Mouse (Mus musculus) hindbrain, embryonic 11.5 days (tissue): ENCODE measurements around the gene Pou2f2. TPM values are rescaled to one million over a fixed set of nuclear protein-coding genes. Genes with fewer than 3 reads are reported as not detected.

Experiments used
- ATAC-seq: fragments of 200-750 bp; cut with Nextera tagmentation; 2 replicates; pipeline ENCODE4 v1.8.0; 2017; ENCODE audit warnings: mild to moderate bottlenecking, moderate TSS enrichment, moderate library complexity; ENCODE audit not compliant: low FRiP score
- DNase-seq: peaks from one replicate; pipeline ENCODE4 v3.0.0-alpha.2; 2015; ENCODE audit warnings: low spot score
- H3K27ac ChIP-seq: fragments of 300-500 bp; sonication (generic); 2 replicates; pipeline ENCODE4 v1.5.1; 2014; ENCODE audit warnings: mild to moderate bottlenecking, low read depth, low read length
- H3K27me3 ChIP-seq: fragments of 300-500 bp; sonication (generic); 2 replicates; pipeline ENCODE4 v1.6.1; 2014; ENCODE audit warnings: mild to moderate bottlenecking, low read length, moderate library complexity, mixed read lengths; ENCODE audit not compliant: control insufficient read depth, insufficient read depth
- H3K36me3 ChIP-seq: fragments of 300-500 bp; sonication (generic); 2 replicates; pipeline ENCODE4 v1.6.1; 2014; ENCODE audit warnings: mild to moderate bottlenecking, low read length, moderate library complexity, mixed read lengths; ENCODE audit not compliant: control insufficient read depth, insufficient read depth
- H3K4me1 ChIP-seq: fragments of 300-500 bp; sonication (generic); replicated peaks from 2 replicates; pipeline ENCODE4 v1.6.1; 2014; ENCODE audit warnings: low read length, mixed read lengths; ENCODE audit not compliant: control insufficient read depth, insufficient read depth
- H3K4me2 ChIP-seq: fragments of 300-500 bp; sonication (generic); replicated peaks from 2 replicates; pipeline ENCODE4 v1.6.1; 2014; ENCODE audit warnings: mild to moderate bottlenecking, low read depth, low read length
- H3K4me3 ChIP-seq: fragments of 300-500 bp; sonication (generic); 2 replicates; pipeline ENCODE4 v1.5.1; 2014; ENCODE audit warnings: low read depth, low read length
- H3K9ac ChIP-seq: fragments of 300-500 bp; sonication (generic); 2 replicates; pipeline ENCODE4 v1.6.1; 2014; ENCODE audit warnings: low read depth, low read length
- H3K9me3 ChIP-seq: fragments of 300-500 bp; sonication (generic); 2 replicates; pipeline ENCODE4 v1.6.1; 2016; ENCODE audit warnings: low read length; ENCODE audit not compliant: control insufficient read depth
- WGBS: fragments of 180-500 bp; shearing (Covaris S2); extraction: QIAGEN DNeasy Blood & Tissue Kit; methylation state at CpG from one replicate; pipeline ENCODE4 v1.1.7; 2014; 5-methylcytosine and 5-hydroxymethylcytosine counted together
- polyA plus RNA-seq: library from polyadenylated mRNA; unstranded; fragments of >200 nt; fragmentation: Nextera tagmentation; extraction: Ambion mirVana; gene quantifications from 2 replicates; pipeline ENCODE4 v1.2.1, GENCODE M21; 2014

Gene Pou2f2
- polyA plus RNA-seq, 1 experiment from 2014 or later: 51.9 TPM

DNA sequence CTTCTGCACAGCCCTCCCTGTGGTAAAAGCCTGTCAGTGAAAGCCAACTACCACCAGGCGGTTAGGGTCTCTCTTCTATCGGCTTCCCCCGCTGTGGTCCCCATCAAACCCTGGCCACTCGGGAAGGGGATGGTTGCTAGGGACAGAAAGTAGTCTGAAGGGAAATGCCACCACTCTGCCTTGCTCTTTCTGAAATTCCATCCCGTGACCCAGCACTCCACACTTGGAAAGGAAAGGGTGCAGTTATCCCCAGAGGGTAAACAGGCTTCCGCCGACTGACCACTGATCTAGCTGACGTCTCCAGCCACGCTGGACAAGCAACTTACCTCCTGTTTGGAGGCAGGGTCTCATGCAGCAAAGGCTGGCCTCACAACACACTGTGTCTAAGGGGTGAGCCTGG, 51.6 kb downstream of the Pou2f2 start:
- ATAC-seq (no peak), DNase-seq (no peak)
- H3K9ac ChIP-seq: no peak overlapping the region

DNA sequence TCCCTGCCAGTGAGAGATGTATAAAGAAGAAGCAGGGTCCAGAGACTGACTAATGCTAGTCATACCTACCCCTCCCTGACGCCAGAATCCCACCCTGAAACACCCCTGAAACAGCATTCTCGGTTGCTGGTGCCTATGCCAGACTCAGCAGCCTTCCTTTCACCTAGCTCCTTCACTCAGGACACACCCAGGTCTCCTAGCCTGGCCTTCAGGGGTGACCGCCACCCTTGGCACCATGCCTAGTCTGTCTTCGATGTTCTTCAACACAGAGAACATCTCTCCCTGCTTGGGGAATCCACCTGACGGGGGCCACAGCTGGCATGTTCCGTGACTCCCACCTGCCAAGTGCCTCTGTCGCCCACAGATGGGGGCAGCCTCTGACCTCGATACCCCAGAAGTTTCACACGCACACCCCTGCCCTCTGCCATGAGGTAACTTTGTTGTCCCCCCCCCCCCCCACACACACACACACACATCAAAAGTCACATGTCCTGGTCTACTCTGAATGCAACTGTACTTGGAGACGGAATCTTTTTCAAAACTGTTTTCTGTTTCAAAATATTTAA, 53.7 kb downstream of the Pou2f2 start:
- WGBS: 85% methylated on average over 10 of the region's 10 CpGs

More for the DNA sequence above, 51.6 kb downstream of the Pou2f2 start:
- Histone ChIP-seq H3K4me1 (peaks cover 5% of the 10 kb centered on the region; the same call in 1 of the 2 replicates), H3K9me3 (no peaks in the 10 kb centered on the region), H3K4me2 (no peak overlapping the region), H3K27ac (no peak overlapping the region), H3K27me3 (peaks cover 7% of the 10 kb centered on the region; the same call in 1 of the 2 replicates), H3K36me3 (no peaks in the 10 kb centered on the region), H3K4me3 (no peak overlapping the region)
- 69% methylated on average over 9 of the region's 9 CpGs for WGBS

DNA sequence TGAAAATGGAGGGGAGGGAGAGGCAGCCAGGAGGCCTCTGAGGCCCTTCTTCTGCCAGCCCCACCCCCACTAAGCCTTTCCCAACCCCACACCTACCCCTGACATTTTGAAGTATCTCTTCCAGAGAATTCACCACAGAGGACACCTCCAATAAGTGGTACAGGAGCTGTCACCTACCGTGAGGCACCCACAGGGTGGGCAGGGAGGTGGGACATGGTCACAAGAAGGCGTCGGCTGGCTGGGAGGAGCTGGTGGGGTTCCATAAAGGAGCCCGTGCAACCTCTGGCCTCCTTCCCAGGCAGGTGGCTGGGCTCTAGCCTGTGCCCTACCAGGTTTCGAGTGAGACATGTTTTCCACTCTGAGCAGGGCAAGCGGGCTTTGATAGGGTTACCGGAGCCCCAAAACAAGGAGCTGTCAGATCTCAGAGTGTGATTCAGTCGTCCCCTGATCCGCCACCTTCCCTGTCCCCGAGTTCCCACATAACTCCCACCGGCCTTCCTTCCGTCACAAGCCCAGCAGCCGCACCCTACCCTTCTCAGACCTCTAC, 58.2 kb downstream of the Pou2f2 start:
- H3K9me3 ChIP-seq: no peaks in the 10 kb centered on the region
- ATAC-seq: no peak
- 69% methylated on average over 13 of the region's 13 CpGs for WGBS

More for the DNA sequence above, 53.7 kb downstream of the Pou2f2 start:
- ATAC-seq (no peak), DNase-seq (no peak)
- no peak overlapping the region for H3K4me3 ChIP-seq
- H3K4me2 ChIP-seq: no peak overlapping the region
- no peaks in the 10 kb centered on the region for H3K36me3 ChIP-seq
- no peaks in the 10 kb centered on the region for H3K4me1 ChIP-seq
- no peak overlapping the region for H3K9ac ChIP-seq
- H3K27me3 ChIP-seq: no peaks in the 10 kb centered on the region; the same call in 1 of the 2 replicates
- no peaks in the 10 kb centered on the region for H3K9me3 ChIP-seq
- H3K27ac ChIP-seq: no peak overlapping the region

DNA sequence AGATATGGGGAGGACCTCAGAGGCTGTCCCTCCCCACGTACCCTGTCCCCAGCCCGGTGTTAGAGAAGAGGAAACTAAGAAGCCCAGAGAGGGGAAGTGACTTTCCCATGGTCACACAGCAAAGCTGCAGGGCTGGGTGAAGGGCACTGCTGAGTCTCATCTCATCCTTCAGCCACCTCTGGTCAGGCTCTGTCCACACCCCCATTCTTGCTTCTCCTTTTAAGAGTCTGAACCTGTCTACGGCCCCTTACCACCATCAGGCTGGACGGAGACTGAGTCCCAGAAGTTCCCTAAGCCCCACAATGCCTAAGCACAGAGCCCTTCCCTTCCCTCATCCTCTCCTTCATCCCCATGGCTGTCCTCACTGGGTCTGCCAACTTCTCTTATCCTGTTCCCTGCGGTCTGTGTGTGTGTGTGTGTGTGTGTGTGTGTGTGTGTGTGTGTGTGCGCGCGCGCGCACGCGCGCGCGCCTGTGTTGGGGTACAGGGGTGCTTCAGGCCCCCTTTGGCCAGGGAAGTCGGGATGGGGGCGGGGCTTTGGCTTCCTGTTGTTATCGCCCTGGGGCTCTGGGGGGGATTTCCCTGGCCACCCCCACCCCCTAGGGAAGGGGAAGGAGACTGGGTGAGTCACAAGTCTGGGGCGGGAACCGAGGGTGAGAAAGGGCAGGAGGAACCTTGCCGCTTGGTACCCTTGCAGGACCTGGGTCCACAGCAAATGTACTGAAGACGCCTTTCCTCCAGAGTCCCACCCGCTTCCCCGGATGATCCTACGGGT, 59.3 kb downstream of the Pou2f2 start:
- DNase-seq (no peak), ATAC-seq (no peak)
- no peak overlapping the region for H3K9ac ChIP-seq
- no peak overlapping the region for H3K4me2 ChIP-seq
- no peak overlapping the region for H3K4me3 ChIP-seq
- no peaks in the 10 kb centered on the region for H3K9me3 ChIP-seq
- H3K27ac ChIP-seq: no peak overlapping the region
- no peaks in the 10 kb centered on the region for H3K36me3 ChIP-seq
- H3K27me3 ChIP-seq: no peaks in the 10 kb centered on the region
- 68% methylated on average over 15 of the region's 25 CpGs for WGBS
- H3K4me1 ChIP-seq: 0 out of 2 replicates have a peak, but pooled peaks cover 2% of the 10 kb centered on the region

More for the DNA sequence above, 58.2 kb downstream of the Pou2f2 start:
- Histone ChIP-seq H3K4me2 (no peak overlapping the region), H3K27me3 (no peaks in the 10 kb centered on the region), H3K36me3 (no peaks in the 10 kb centered on the region), H3K9ac (no peak overlapping the region), H3K4me3 (no peak overlapping the region), H3K27ac (no peak overlapping the region), H3K4me1 (0 out of 2 replicates have a peak, but pooled peaks cover 2% of the 10 kb centered on the region)
- no peak for DNase-seq

DNA sequence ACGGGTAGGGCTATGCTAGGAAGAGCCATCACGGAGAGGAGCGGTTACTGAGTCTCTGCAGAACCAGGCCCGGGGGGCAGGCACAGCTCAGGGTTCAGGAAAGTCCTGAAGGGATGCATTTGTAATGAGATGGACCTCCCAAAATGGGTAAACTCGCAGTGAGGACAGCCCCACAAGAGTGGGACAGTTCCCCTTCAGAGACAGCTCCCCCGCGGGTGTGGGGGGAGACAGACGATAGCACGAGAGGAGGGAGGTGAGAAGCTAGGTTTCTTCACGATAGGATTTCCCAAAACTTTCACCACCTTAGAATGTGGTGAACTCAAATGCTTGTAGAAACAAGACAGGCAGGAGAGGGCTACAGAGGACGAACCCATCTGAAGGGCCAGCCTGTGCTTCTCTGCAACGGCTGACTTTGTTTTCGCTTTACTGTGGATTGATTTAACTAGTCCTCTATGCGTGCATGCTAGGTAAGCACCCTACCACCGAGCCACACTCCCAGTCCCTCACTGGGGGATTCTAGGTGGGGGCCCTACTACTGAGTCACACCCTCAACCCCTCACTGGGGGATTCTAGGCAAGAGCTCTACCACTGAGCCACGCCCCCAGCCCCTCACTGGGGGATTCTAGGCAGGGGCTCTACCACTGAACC, 66.4 kb downstream of the Pou2f2 start:
- no peaks in the 10 kb centered on the region for H3K4me1 ChIP-seq
- no peaks in the 10 kb centered on the region for H3K36me3 ChIP-seq
- H3K9me3 ChIP-seq: no peaks in the 10 kb centered on the region
- H3K9ac ChIP-seq: no peak overlapping the region
- WGBS: 82% methylated on average over 16 of the region's 16 CpGs
- ATAC-seq (no peak), DNase-seq (no peak)
- H3K4me2 ChIP-seq: no peak overlapping the region
- no peak overlapping the region for H3K4me3 ChIP-seq
- H3K27ac ChIP-seq: no peak overlapping the region
- no peaks in the 10 kb centered on the region for H3K27me3 ChIP-seq

DNA sequence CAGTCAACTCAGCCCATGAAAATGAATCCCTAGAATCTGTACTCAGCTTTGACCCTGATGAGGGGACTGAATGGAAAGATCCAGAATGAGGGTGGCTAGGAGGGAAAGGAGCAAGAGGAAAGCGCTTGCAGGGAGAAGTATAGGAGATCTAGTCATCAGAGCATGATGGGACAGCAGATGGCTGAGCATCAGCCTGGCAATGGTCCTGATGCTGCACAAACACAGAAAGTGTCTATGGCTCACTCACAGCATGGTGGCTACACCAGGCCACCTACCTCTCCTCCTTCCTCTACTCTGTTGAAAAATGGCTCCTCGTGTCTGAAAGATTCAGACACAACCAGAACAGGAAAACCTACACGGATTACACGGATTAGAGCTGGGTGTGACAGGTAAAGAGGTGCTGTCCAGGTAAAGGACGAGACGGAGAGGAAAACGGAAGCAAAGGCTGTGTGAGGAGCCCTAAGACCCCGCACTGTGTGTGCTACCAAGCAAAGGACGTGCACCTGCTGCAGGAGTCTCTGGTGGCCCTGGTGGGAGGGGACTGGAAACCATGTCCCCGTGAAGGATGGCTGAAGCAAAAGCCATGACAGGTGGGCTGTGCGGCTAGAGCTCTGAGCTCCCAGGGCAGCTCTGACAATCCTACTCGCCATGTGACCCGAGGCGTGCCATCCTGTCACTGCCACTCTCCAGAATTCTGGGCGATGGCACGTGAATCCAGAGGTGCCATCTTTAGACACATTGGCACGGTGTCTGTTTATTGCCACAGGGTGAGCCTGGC, 67.2 kb downstream of the Pou2f2 start:
- 89% methylated on average over 17 of the region's 17 CpGs for WGBS
- Histone ChIP-seq H3K4me3 (no peak overlapping the region), H3K27ac (no peak overlapping the region), H3K4me1 (no peaks in the 10 kb centered on the region), H3K27me3 (no peaks in the 10 kb centered on the region), H3K9ac (no peak overlapping the region), H3K36me3 (no peaks in the 10 kb centered on the region), H3K4me2 (no peak overlapping the region), H3K9me3 (no peaks in the 10 kb centered on the region)
- no peak for ATAC-seq
- DNase-seq: no peak

DNA sequence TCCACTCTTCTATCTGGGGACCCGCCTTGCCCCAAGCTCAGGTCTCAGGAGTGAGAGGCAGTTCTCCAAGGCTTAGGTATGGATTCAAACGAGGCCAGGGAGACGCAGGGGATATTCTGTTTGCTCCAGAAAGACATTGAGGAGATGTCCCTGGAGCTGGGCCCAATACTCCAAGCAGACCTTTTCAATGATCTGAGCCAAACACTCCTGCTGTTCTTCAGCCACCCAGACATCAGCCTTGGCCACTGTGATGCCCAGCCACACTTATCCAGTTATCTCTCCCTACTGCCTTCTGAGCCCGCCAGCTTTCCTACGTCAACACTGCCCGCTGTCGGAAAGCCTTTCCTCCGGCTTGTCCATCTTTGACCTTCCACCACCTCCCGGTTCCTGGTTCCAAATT, 69.2 kb downstream of the Pou2f2 start:
- no peak overlapping the region for H3K27ac ChIP-seq
- no peaks in the 10 kb centered on the region for H3K4me1 ChIP-seq
- H3K36me3 ChIP-seq: no peaks in the 10 kb centered on the region
- H3K9me3 ChIP-seq: no peaks in the 10 kb centered on the region
- WGBS: 88% methylated on average over 9 of the region's 9 CpGs
- H3K4me2 ChIP-seq: no peak overlapping the region
- ATAC-seq: no peak
- H3K27me3 ChIP-seq: no peaks in the 10 kb centered on the region
- H3K4me3 ChIP-seq: no peak overlapping the region
- DNase-seq: no peak
- H3K9ac ChIP-seq: no peak overlapping the region

DNA sequence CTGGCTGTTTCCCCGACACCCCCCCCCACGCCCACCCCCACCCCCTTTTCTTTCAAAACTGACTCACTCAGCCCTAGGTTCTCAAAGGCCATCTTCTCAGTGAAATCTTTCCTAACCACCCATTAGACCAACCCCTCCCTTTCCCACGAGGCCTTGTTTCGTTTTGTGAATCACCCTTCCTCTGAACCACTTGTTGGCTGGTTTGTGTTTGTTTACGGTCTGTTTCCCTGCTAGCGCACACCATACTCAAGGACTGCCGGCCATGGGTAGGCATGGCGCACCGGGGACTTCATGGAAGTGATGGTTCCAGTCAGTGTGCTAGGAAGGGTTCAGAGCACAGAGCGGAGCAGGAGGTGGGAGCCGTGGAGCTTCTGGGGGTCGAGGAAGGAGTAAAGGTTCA, 70.2 kb downstream of the Pou2f2 start:
- H3K36me3 ChIP-seq: no peaks in the 10 kb centered on the region
- DNase-seq: no peak
- WGBS: 84% methylated on average over 12 of the region's 12 CpGs
- H3K9ac ChIP-seq: no peak overlapping the region
- H3K4me3 ChIP-seq: no peak overlapping the region
- H3K27ac ChIP-seq: no peak overlapping the region
- no peaks in the 10 kb centered on the region for H3K27me3 ChIP-seq
- H3K9me3 ChIP-seq: no peaks in the 10 kb centered on the region
- H3K4me2 ChIP-seq: no peak overlapping the region
- no peak for ATAC-seq
- H3K4me1 ChIP-seq: no peaks in the 10 kb centered on the region
